Mouse (Mus musculus) spleen, embryonic (tissue): ENCODE data around the gene Plcg2.

ENCODE experiments used
- CTCF ChIA-PET: fragments of 350-600 bp; sonication (Branson Sonifier 250); formaldehyde crosslinking; loops from one replicate; lab custom pipeline; 2022; lab: Charles Lee

Gene Plcg2

DNA sequence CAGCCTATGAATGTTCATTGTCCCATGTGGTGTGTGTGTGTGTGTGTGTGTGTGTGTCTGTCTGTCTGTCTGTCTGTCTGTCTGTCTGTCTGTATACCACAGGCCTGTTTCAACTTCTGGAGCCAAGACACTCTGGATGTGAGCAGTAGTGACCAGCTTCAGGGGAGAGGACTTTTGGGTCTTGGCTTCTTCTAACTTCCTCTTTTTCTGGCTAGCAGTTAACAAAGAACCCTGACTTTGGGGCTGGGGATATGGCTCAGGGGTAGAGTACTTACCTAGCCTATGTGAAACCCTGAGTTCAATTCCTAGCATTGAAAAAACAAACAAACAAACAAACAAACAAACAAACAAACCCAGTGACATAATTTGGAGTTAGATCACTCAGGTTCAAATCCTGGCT, 44.9 kb downstream of the Plcg2 start:
- CTCF ChIA-PET, result interaction anchor here (0.6 kb wide), 1 partner anchor 85 kb away, joined by 3 read pairs; no protein-coding TSS in a partner anchor

DNA sequence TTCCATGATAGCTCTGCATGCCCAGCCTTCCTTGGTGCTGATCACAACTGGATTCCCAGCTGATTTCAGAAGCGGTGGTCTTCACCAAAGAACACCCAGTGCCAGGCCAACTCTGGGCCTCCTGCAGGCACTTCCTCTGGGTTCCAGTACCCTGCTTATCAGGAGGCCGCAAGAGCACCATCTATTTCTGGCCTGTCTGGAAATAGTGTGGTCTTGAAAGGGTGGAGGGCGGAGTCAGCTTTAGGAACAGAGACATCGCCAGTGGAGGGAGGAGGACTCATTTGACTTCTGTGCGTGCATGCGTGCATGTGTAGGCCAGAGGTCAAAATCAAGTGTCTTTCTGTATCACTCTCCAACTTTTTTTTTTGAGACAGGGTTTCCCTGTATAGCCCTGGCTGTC, 45.7 kb downstream of the Plcg2 start:
- CTCF ChIA-PET, result interaction anchor here (0.7 kb wide), 1 partner anchor 22 kb away, joined by 3 read pairs; no protein-coding TSS in a partner anchor

DNA sequence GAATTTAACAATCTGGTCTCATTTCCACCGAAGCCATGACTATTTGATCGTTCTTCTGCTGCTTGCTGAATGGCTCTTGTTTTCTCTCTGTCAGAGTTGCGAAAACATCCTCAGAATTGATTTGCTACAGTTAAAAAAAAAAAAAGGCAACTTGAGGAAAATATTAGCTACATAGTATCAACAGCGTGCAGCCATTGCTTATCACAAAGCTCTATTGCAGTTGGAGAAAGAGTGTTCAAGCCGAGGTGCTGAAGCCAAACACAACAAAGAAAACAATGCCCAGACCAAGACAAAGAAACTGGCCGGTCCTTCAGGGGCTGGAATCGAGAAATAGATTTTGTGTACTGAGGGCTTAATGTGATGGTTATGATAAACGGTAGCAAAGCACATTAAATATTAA, 47.0 kb downstream of the Plcg2 start:
- CTCF ChIA-PET, result no interaction called here

DNA sequence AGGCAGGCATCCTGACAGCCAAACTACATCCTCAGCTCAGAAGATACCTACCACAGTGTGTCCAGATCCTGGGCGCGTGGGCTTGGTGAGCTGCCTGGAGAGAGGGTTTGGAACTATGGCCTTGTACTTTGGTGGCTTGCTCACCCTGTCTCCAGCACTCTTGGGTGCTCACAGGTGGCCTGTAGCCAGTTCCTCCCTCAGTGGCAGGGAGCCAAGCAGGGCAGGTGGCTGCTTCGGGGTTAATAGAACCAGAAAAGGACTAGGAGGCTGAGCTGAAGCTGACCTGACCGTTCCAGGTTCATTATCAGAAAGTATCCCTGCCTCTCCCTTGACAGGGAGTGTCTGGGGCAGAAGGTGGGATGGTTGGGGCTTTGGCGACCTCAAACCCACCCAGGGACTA, 48.3 kb downstream of the Plcg2 start:
- CTCF ChIA-PET, result interaction anchor here (0.7 to 1.3 kb wide), 3 partner anchors 14 to 1827 kb away, joined by 3 to 4 read pairs (median 3); no protein-coding TSS in a partner anchor

DNA sequence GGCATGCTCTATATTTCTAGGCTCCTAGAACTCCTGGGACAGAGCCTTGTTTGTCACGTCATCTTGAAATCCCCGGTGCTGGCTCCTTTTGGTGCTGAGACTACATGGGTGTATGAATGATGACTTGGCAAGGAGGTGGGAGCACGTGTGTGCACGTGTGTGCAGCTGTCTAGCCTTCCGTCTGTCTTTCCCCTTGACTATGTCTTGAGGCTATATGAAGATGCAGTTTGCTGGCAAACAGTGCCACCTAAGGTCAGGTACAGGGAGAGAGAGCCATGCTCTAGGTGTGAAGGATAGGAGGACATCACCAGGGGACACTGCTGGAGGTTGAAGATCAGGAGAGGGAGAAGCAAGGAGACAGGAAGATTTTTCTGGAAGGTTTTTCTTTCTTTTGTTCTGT, 49.9 kb downstream of the Plcg2 start:
- CTCF ChIA-PET, result no interaction called here

DNA sequence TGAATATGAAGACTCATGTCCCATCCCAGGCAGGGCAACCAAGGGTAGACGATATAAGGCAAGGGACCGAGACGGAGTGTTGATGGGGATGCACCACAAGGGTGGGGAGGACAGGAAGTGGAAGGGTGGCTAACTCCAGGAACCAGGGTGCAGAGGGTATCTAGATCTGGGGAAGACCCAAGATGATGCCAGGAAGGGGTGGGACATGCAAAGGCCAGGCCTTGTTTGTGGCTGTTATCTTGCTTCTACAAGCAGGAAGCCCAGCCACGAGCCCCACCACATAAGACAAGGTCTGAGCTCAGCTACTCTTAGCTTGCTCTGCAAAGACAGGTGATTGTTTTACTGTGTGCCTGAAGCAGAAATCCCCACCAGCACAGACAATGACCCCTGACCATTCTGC, 50.4 kb downstream of the Plcg2 start:
- CTCF ChIA-PET, result no interaction called here

DNA sequence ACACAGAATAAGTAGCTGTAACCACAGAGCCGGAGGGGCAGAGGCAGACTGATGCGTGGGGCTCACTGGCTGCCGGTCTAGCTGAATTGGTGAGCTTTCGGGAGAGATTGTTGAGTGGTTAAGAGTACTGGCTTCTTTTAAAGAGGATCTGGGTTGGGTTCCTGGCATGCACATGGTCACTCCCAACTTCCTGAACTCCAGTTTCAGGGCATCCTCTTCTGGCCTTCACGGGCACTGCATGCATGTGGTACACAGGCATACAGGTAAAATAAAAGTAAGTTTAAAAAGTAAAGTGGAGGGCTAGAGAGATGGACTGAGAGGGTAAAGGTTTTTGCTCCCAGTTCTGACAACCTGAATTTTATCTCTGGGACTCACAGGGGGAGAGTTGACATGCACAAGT, 52.4 kb downstream of the Plcg2 start:
- CTCF ChIA-PET, result interaction anchor here (0.6 to 0.7 kb wide), 2 partner anchors 35 to 79 kb away, joined by 7 read pairs; no protein-coding TSS in a partner anchor

DNA sequence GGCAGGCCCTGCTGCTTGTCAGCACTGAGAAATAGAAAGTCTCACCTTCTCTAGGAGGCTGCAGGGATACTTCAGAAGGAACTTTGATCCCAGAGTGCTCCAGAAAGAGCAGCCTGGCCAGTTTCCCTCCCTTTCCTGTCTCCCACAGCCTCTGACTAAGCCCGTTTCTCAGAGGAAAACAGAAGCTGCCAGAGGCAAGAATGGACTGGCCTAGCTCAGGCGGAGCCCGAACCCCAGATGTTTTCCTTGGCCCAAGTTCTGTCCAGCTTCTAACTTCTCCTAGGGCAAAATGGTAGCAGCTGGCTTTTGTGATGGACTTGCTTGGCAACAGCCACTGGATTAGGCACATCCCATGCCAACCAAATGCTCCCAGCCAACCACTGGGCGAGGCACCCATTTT, 62.9 kb downstream of the Plcg2 start:
- CTCF ChIA-PET, result no interaction called here

DNA sequence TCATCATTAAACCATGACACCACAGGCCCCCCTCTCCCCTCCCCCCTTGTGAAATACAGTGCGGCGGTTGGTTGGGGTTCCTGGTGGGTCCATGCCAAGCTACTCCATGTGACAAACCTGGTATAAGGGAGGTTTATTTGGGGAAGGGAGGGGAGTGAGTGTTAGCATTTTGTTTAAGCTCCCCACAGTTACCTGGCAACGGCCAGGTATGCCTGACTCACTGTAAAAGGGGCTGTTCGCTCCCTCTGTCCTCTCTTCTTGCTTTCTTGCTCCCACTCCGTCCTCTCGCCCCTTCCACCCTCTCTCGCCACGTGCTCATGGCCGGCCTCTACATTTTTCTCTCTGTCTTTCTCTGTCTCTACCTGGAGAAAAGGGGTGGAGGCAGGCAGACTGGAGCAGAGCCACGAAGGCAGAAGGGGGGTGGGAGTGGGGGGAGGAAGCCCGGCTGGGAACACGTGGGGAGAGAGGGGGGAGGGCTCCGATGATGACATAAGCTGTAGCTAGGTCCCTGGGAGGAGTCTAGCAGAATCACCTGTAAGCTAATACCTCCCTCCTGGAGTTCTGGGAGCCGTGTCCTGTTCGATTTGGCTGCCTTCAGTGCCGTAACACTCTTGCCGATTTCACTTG, 63.8 kb downstream of the Plcg2 start:
- CTCF ChIA-PET, result interaction anchor here (0.6 to 0.7 kb wide), 2 partner anchors 16 to 175 kb away, joined by 3 to 5 read pairs; no protein-coding TSS in a partner anchor

DNA sequence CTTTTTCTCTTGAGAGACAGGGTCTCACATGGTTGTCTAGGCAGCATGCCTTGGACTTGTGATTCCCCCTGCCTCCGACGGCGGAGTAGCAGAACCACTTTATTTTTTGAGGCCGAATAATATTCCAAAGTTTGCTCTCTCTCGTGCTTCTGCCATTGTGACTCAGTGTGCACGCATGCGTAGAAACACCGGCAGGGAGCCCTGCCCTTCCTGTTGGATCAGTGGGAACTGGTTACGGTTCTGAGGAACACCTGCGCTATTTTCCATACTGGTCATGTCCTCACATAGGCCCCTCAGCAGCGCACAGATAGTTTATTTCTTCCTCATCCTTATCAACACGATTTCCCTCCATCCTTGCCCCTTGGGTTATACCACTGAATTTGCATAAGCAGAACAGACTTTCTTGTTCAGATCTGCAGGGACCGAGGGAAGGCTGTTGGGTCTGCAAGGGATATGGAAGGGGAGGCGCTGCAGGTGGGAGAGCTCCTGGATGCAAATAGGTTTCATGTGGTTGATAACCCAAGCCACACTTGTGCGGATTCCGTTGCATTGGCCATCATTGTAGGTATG, 64.4 kb downstream of the Plcg2 start:
- CTCF ChIA-PET, result interaction anchor here (0.8 kb wide), 1 partner anchor 146 kb away, joined by 4 read pairs; no protein-coding TSS in a partner anchor

DNA sequence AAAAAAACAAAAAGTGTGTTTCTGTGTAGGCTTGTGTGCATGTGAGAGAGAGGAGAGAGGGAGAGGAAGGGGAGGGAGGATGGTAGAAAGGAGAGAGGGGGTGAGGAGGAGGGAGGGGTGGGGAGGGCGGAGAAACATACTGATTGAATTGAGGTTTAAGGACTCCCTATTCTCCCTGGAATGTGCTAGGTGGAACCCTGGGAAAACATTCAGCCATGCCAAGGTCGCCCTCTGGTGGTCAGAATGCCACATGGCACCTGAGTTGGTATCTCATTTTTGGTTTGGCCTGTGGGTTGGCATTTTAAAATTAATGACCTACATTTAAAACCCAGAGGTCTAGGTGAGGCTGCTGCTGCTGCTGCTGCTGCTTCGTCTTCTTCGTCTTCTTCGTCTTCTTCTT, 71.3 kb downstream of the Plcg2 start:
- CTCF ChIA-PET, result interaction anchor here (0.6 to 1.0 kb wide), 3 partner anchors 9 to 140 kb away, joined by 3 to 5 read pairs (median 3); no protein-coding TSS in a partner anchor

DNA sequence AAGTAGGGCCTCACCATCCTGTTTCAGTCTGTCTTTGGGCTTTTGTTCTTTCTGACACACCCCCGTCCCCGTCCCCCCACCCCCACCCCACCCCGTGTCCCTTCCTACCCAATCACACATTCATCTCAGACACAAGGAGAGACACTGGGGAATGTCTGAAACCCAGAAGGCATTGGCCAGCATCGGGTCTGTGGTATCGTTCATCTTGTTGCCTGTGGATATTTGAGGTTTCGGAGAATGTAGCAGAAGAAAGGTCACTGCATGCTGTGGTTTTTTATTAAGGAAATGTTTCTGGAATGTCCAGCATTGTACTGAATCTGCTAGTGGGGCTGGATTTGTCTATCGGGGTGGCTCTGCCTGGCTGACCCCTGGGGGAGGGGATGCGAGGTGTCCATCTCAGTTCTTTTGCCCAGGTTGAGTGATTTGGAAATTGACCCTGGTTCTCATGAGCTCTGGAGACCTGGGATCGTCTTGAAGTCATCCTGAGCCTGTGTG, 78.2 kb downstream of the Plcg2 start:
- CTCF ChIA-PET, result no interaction called here

DNA sequence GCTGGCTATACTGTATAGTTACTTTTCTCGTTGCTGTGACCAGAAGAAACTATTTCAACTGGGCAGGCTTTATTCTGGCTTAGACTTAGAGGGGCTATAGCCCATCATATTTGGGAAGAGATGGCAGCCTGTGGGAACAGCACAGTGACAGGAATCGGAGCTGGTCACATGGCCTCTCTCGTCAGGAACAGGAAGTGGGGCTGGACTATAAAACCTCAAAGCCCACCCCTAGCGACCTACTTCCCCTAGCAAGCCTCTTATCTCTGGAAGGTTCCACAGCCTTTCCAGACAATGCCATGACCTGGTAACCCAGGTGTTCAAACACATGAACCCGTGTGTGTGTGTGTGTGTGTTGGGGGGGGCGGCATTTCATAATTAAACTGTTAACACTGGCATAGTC, 79.0 kb downstream of the Plcg2 start:
- CTCF ChIA-PET, result interaction anchor here (0.5 kb wide), 1 partner anchor 10 kb away, joined by 3 read pairs; no protein-coding TSS in a partner anchor

DNA sequence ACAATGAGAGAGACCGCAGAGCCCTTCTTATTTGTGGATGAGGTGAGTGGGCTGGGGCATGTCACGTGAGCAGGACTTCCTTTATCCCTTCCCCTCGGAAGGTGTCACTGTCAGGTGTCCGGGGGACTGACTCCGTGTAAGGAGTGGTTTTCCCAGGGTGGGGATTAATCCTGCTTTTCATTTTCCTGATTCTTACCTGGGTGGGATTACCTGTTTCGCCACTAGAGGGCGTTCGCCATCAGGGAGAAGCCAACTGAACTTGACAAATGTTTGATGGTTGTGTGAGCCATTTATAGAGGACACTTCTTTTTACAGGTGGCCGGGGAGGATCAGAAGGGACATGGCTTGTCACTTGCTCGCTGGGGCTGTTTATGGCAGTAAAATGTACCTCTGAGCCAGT, 79.8 kb downstream of the Plcg2 start:
- CTCF ChIA-PET, result interaction anchor here (0.7 kb wide), 1 partner anchor 16 kb away, joined by 5 read pairs; no protein-coding TSS in a partner anchor

DNA sequence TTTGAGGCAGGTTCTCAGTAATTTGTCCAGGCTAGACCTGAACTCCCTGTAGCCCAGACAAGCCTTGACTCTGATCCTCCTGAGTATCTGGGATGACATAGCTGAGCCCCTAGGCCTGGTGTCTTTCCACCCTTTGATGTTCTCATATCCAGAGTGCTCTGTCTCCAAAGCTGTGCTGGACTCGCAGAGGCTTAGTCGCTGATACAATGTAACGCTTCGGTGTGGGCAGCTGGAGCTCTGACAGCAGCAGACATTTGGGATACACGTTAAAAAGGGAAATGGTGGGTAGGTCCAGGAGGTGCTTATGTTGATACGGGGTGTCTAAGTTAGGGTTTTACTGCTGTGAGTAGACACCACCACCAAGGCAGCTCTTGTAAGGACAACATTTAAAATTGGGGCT, 80.8 kb downstream of the Plcg2 start:
- CTCF ChIA-PET, result interaction anchor here (0.6 to 0.7 kb wide), 5 partner anchors 9 to 347 kb away, joined by 3 to 7 read pairs (median 5); no protein-coding TSS in a partner anchor

DNA sequence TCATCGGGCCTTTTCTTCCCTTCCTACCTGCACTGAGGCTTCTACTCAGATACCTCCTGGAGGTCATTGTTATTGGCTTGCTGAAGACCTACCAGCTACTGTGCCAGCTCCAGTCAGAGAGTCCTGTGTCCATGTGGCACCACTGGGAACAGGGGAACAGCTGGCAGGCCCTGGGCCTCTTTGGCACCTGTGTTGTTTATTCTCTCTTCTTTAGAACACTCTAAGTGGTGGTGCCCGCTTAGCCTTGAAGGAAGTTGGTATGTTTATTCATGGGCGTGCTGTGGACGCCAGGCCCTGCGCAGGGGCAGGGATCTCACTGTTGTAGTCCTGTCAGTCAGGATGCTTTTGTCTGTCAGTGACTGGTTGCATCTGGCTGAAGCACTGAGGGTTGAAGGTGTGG, 95.8 kb downstream of the Plcg2 start:
- CTCF ChIA-PET, result no interaction called here

DNA sequence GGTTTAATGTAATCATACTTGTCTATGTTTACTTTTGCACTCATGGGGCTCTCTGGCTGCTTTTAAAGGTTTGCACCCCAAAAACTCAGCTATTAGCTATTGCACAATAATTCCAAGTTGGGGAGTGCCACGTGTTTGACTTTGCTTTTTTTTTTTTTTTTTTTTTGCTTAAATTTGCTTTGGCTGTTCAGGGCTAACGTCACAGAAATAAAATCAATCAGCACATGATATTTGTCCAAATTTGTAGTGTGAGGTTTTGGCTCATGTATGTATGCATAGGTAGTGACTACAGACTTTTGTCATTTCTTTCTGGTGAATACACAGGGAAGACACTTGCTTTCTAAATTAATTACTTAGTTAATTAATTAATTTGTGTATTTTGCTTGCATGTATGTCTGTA, 96.9 kb downstream of the Plcg2 start:
- CTCF ChIA-PET, result no interaction called here

DNA sequence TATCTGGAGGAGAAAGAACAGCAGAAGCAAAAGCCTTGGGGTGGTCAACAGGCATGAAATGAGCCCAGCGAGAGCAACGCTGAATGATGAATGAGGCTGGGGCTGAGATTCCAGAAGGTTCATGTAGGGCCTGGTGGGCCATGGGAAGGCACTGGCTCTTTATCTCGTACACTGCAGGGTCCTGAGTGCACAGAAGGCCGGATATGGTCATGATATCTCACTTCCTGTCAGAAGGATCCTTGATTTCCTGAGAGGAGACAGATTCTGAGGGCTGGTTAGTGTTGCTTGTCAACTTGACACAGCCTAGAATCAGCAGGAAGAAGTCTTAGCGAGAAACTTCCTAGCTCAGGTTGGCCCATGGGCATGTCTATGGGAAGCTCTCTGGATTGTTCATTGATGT, 98.7 kb downstream of the Plcg2 start:
- CTCF ChIA-PET, result no interaction called here

DNA sequence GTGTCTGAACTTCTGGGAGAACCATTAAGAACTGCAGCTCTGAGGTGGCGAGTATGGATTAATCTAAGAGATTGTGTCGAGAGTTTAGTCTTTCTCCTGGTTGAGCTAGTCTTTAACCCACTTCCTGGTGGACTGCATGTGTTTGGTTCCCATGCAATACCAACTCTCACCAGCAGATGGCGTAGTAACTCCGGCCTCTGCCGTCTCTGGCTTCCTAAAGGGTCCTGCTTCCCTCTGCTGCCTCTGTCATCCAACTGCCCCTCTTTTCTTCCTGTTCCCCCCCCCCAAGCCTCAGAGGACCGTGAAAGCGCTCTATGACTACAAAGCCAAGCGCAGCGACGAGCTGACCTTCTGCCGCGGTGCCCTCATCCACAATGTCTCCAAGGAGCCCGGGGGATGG, 102.7 kb downstream of the Plcg2 start:
- CTCF ChIA-PET, result interaction anchor here (0.6 kb wide), 1 partner anchor 12 kb away, joined by 6 read pairs; no protein-coding TSS in a partner anchor

DNA sequence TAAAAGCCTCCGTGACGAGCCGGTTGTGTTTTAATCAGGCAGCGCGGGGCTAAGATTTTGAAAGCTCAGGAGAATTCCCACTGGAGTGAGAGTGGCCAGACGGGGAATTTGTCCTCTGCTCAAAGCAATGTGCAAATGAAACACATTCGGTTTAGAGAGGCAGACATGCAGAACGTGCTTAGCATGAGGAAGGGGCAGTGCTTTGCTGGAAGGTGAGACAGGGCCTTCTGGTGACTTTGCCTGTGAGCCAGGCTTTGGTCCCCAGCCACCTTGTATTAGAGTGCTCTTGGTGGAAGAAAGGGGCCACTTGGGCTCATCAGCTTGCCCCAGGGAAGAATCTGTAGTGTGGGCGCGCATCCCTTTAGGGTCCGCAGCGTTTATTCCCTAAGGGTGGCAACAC, 106.0 kb downstream of the Plcg2 start:
- CTCF ChIA-PET, result no interaction called here

DNA sequence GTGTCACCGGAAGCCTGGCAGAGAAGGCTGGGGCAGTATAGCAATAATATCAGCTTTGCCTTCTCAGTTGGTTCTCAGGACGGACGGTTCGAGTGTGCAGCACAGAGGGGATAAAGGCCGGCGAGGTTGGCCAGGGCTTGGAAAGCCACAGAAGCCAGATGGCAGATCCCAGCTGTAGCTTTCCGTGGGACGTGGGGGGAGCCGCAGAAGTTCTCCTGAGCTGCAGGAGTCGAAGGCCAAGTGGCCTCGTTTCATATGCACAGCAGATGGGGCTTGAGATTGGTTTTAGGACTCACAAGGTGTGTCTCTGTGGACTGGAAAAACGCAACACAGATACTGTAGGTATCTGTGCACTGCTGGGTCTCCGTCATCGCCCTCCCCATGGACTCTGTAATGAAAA, 106.6 kb downstream of the Plcg2 start:
- CTCF ChIA-PET, result no interaction called here

DNA sequence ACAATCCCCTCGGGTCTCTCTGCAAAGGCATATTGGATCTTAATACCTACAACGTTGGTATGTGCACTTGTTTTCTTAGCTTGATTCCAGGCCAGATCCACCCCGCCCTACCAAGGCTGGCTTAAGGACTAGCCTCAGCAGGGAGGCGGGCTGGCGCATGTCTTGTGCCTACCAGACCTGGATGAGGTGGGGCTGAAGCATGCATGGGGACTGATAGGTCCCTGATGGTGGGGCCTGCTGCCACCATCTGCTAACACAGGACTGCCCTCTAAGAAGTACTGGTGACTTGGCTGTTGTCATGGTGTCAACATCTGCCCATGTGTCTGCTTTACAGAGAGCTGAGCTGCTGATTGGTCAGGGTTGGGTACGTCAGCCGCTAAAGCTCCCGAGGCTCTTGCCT, 107.1 kb downstream of the Plcg2 start:
- CTCF ChIA-PET, result no interaction called here

DNA sequence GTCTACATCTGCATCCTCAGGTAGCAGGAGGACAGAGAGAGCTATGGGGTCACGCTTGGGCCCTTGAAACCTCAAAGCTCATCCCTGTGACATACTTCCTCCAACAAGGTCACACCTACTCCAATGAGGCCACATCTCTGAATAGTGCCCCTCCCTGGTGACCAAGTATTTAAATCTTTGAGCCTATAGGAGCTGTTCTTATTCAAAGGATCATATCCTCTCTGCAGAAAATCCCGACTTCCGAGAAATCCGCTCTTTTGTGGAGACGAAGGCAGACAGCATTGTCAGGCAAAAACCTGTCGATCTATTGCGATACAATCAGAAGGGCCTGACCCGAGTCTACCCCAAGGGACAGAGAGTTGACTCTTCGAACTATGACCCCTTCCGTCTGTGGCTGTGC, 112.4 kb downstream of the Plcg2 start:
- CTCF ChIA-PET, result interaction anchor here (0.6 kb wide), 1 partner anchor 14 kb away, joined by 3 read pairs; no protein-coding TSS in a partner anchor
